Mouse (Mus musculus) embryonic facial prominence, embryonic 14.5 days (tissue): ENCODE data around the gene Slc4a2. TPM values are rescaled to one million over a fixed set of nuclear protein-coding genes. Genes with fewer than 3 reads are reported as not detected.

Experiments used
- ATAC-seq: fragments of 200-750 bp; cut with Nextera tagmentation; 2 replicates; pipeline ENCODE4 v1.8.0; 2017; ENCODE audit warnings: low read depth, moderate number of reproducible peaks, moderate TSS enrichment
- DNase-seq: peaks from one replicate; pipeline ENCODE4 v3.0.0-alpha.2; 2015; ENCODE audit warnings: low spot score
- H3K27ac ChIP-seq: fragments of 300-500 bp; sonication (generic); replicated peaks from 2 replicates; pipeline ENCODE4 v1.5.1; 2014; ENCODE audit warnings: low read depth, mild to moderate bottlenecking, low read length, moderate library complexity
- H3K27me3 ChIP-seq: fragments of 300-500 bp; sonication (generic); replicated peaks from 2 replicates; pipeline ENCODE4 v1.6.1; 2014; ENCODE audit warnings: low read length; ENCODE audit not compliant: control insufficient read depth, insufficient read depth
- H3K36me3 ChIP-seq: fragments of 300-500 bp; sonication (generic); 2 replicates; pipeline ENCODE4 v1.6.1; 2014; ENCODE audit warnings: low read length, mixed read lengths; ENCODE audit not compliant: control insufficient read depth, insufficient read depth
- H3K4me1 ChIP-seq: fragments of 300-500 bp; sonication (generic); 2 replicates; pipeline ENCODE4 v1.6.1; 2014; ENCODE audit warnings: antibody characterized with exemption, low read length; ENCODE audit not compliant: control insufficient read depth, insufficient read depth
- H3K4me2 ChIP-seq: fragments of 300-500 bp; sonication (generic); 2 replicates; pipeline ENCODE4 v1.6.1; 2014; ENCODE audit warnings: low read depth, mild to moderate bottlenecking, low read length, moderate library complexity, mixed read lengths
- H3K4me3 ChIP-seq: fragments of 300-500 bp; sonication (generic); 2 replicates; pipeline ENCODE4 v1.5.1; 2014; ENCODE audit warnings: low read depth, mild to moderate bottlenecking, low read length
- H3K9ac ChIP-seq: fragments of 300-500 bp; sonication (generic); 2 replicates; pipeline ENCODE4 v1.6.1; 2014; ENCODE audit warnings: low read depth, mild to moderate bottlenecking, low read length, moderate library complexity, mixed read lengths
- H3K9me3 ChIP-seq: fragments of 300-500 bp; sonication (generic); 2 replicates; pipeline ENCODE4 v1.6.1; 2016; ENCODE audit warnings: low read length; ENCODE audit not compliant: control insufficient read depth
- WGBS: fragments of 180-500 bp; shearing (Covaris S2); extraction: QIAGEN DNeasy Blood & Tissue Kit; methylation state at CpG from one replicate; pipeline ENCODE4 v1.1.7; 2014; 5-methylcytosine and 5-hydroxymethylcytosine counted together
- polyA plus RNA-seq: library from polyadenylated mRNA; unstranded; fragments of >200 nt; fragmentation: Nextera tagmentation; extraction: Ambion mirVana; gene quantifications from 2 replicates; pipeline ENCODE4 v1.2.1, GENCODE M21; 2014

Slc4a2 gene
- polyA plus RNA-seq, 1 experiment from 2014 or later = 26.0 TPM

GRCm38 (mm10) chr5:24426556-24427284 is 3.1 kb downstream of the Slc4a2 start:
- no peak for ATAC-seq
- Histone ChIP-seq H3K9ac (peak overlapping the region; percentile 75), H3K27ac (no peak overlapping the region), H3K9me3 (no peaks in the 10 kb centered on the region), H3K36me3 (peaks cover 32% of the 10 kb centered on the region), H3K4me3 (peak overlapping the region; percentile 51), H3K4me2 (peak overlapping the region; percentile 85), H3K27me3 (no peaks in the 10 kb centered on the region), H3K4me1 (peaks cover 45% of the 10 kb centered on the region)
- DNase-seq = peak; percentile 22
- 14% methylated on average over 9 of the region's 9 CpGs for WGBS

- H3K27me3 ChIP-seq = no peaks in the 10 kb centered on the region
- H3K4me3 ChIP-seq = peak overlapping the region; percentile 51; the same call in 1 of the 2 replicates
- ATAC-seq (no peak), DNase-seq (no peak)
- H3K4me1 ChIP-seq = peaks cover 44% of the 10 kb centered on the region
- peak overlapping the region; percentile 85 for H3K4me2 ChIP-seq
- H3K27ac ChIP-seq = no peak overlapping the region
- peaks cover 34% of the 10 kb centered on the region for H3K36me3 ChIP-seq
- H3K9ac ChIP-seq = peak overlapping the region; percentile 45
- no peaks in the 10 kb centered on the region for H3K9me3 ChIP-seq
- whole genome bisulfite sequencing = 15% methylated on average over 12 of the region's 12 CpGs
Measured at GRCm38 (mm10) chr5:24427285-24427633, 3.6 kb downstream of the Slc4a2 start.

DNA sequence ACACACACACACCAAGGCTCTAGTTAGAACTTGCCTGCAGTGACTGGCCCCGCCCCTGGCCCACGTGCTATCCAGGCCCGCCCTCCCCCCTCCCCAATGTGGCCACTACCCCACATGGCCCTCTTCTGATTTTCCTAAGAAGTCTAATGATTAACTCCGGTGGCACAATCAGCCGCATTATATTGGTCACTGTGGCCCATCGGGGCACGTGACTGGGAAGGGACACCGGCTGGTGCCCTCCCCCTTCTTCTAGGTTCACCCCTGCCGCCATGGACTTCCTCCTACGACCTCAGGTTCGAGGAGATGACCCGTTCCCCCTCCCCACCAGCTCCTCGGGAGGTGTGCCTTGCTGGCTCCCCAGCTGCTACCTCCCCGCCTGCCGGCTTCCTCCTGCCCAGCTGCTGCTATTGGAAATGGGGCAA is 4.4 kb downstream of the Slc4a2 start:
- Histone ChIP-seq H3K9me3 (no peaks in the 10 kb centered on the region), H3K27ac (peak overlapping the region; percentile 6; the same call in 1 of the 2 replicates), H3K36me3 (peaks cover 41% of the 10 kb centered on the region), H3K9ac (0 out of 2 replicates have a peak overlapping the region, but pooled peaks have one; percentile 19), H3K4me1 (peaks cover 37% of the 10 kb centered on the region), H3K4me3 (no peak overlapping the region), H3K27me3 (no peaks in the 10 kb centered on the region), H3K4me2 (peak overlapping the region; percentile 85)
- peak; percentile 24 for DNase-seq
- ATAC-seq = no peak
- whole genome bisulfite sequencing = 16% methylated on average over 14 of the region's 15 CpGs

DNA sequence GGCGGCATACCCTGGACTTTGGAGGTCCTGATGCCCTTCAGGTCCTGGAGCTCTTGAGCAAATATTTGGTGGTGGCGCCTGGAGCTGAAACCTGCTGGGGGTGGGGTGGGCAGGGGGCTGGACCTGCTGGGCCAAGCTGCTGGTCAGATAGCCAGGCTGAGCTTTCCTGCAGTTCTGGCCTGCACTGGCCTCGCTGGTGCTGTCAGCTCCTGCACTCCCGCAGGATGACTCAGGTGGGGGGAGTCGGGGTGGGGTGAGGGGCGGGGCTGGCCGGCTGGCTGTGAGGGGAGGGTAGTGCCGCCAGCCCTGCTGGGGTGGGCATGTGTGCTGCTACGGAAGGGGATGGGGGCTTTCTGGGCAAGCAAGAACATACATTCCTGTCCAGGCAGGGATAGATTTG is 5.0 kb downstream of the Slc4a2 start:
- Histone ChIP-seq H3K9ac (0 out of 2 replicates have a peak overlapping the region, but pooled peaks have one; percentile 20), H3K36me3 (peaks cover 47% of the 10 kb centered on the region), H3K4me1 (peaks cover 37% of the 10 kb centered on the region), H3K27ac (no peak overlapping the region), H3K9me3 (no peaks in the 10 kb centered on the region), H3K4me3 (no peak overlapping the region), H3K4me2 (peak overlapping the region; percentile 85), H3K27me3 (no peaks in the 10 kb centered on the region)
- DNase-seq (peak; percentile 13), ATAC-seq (no peak)
- WGBS = 28% methylated on average over 6 of the region's 9 CpGs

- no peak overlapping the region for H3K4me2 ChIP-seq
- no peak overlapping the region for H3K27ac ChIP-seq
- H3K9me3 ChIP-seq = no peaks in the 10 kb centered on the region
- H3K27me3 ChIP-seq = no peaks in the 10 kb centered on the region
- ATAC-seq = no peak
- H3K4me3 ChIP-seq = no peak overlapping the region
- no peaks in the 10 kb centered on the region for H3K4me1 ChIP-seq
- H3K36me3 ChIP-seq = peaks cover 99% of the 10 kb centered on the region
- DNase-seq = no peak
- WGBS = 87% methylated on average over 8 of the region's 8 CpGs
- no peak overlapping the region for H3K9ac ChIP-seq
Measured at GRCm38 (mm10) chr5:24433993-24434392, 10.4 kb downstream of the Slc4a2 start.

DNA sequence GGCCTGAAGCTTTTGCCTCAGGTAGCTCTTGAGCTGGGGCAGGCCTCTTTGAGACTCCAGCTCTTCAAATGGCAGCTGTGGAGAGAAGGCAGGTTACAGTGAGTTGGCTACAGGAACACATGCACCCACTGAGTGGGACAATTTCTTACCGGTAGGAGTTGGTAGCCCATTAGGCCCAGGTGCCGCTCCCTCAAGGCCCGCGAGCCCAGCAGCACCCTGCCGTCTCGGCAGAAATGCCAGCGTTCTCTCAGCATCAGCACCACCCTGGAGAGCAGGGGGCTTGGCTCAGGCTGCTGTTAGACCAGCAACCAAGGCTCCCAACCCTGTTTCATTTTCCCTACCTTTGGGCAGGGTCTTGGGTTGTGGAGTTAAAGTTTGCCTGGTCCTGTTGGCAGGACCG is 17.6 kb downstream of the Slc4a2 start:
- ATAC-seq (no peak), DNase-seq (no peak)
- H3K27me3 ChIP-seq = no peaks in the 10 kb centered on the region
- H3K27ac ChIP-seq = no peak overlapping the region
- no peak overlapping the region for H3K9ac ChIP-seq
- no peak overlapping the region for H3K4me3 ChIP-seq
- no peak overlapping the region for H3K4me2 ChIP-seq
- 94% methylated on average over 8 of the region's 8 CpGs for WGBS
- peaks cover 9% of the 10 kb centered on the region for H3K4me1 ChIP-seq
- H3K9me3 ChIP-seq = no peaks in the 10 kb centered on the region
- H3K36me3 ChIP-seq = peaks cover 76% of the 10 kb centered on the region

- no peak for DNase-seq
- ATAC-seq = no peak
- Histone ChIP-seq H3K36me3 (peaks cover 68% of the 10 kb centered on the region), H3K9ac (no peak overlapping the region), H3K9me3 (no peaks in the 10 kb centered on the region), H3K4me1 (peaks cover 9% of the 10 kb centered on the region), H3K27ac (no peak overlapping the region), H3K4me3 (no peak overlapping the region), H3K4me2 (no peak overlapping the region), H3K27me3 (no peaks in the 10 kb centered on the region)
- WGBS = 83% methylated on average over 9 of the region's 9 CpGs
Measured at GRCm38 (mm10) chr5:24442029-24442428, 18.4 kb downstream of the Slc4a2 start.

- Histone ChIP-seq H3K36me3 (peaks cover 56% of the 10 kb centered on the region), H3K27ac (no peak overlapping the region), H3K27me3 (no peaks in the 10 kb centered on the region), H3K4me2 (no peak overlapping the region), H3K4me3 (no peak overlapping the region), H3K9ac (no peak overlapping the region), H3K9me3 (no peaks in the 10 kb centered on the region), H3K4me1 (peaks cover 9% of the 10 kb centered on the region)
- ATAC-seq (no peak), DNase-seq (no peak)
- 90% methylated on average over 7 of the region's 7 CpGs for WGBS
Measured at GRCm38 (mm10) chr5:24443204-24443603, 19.6 kb downstream of the Slc4a2 start.

DNA sequence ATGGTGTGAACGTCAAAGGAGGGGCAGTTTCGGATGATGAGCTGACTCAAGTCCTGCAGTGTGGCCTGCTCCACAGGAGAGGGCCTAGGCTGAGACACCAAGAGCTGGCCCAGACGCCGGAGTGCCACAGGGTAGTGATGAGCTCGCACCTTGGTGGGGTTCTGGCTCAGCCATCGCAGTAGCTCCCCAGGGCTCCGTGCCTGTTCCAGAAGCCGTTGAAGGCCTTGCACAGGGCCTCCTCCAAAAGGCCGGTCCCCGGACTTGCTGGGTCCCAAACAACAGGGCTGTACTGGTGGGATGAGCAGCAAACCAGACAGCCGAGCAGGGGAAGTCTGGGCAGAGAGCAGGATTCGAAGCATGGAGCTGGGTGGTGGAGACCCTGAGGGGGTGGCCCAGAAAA is 20.3 kb downstream of the Slc4a2 start:
- Histone ChIP-seq H3K9ac (peak overlapping the region; percentile 95), H3K4me1 (peaks cover 9% of the 10 kb centered on the region), H3K4me3 (peak overlapping the region; percentile 89), H3K27me3 (no peaks in the 10 kb centered on the region), H3K9me3 (no peaks in the 10 kb centered on the region), H3K4me2 (peak overlapping the region; percentile 80), H3K27ac (no peak overlapping the region), H3K36me3 (peaks cover 49% of the 10 kb centered on the region)
- DNase-seq = no peak
- ATAC-seq = no peak
- WGBS = 85% methylated on average over 10 of the region's 12 CpGs
